Mouse (Mus musculus) leukemia stem cell, adult 10-12 weeks (primary cell): ENCODE measurements around the gene Gm28961. TPM values are rescaled to one million over a fixed set of nuclear protein-coding genes. Genes with fewer than 3 reads are reported as not detected.

Source experiments
- polyA plus RNA-seq: library from polyadenylated mRNA; stranded (reverse); fragments of >175 nt; gene quantifications from 2 replicates; pipeline ENCODE4 v1.2.3, GENCODE M21; 2012; ENCODE audit warnings: low replicate concordance

Gm28961 gene
- polyA plus RNA-seq: not detected in 2 replicates

DNA sequence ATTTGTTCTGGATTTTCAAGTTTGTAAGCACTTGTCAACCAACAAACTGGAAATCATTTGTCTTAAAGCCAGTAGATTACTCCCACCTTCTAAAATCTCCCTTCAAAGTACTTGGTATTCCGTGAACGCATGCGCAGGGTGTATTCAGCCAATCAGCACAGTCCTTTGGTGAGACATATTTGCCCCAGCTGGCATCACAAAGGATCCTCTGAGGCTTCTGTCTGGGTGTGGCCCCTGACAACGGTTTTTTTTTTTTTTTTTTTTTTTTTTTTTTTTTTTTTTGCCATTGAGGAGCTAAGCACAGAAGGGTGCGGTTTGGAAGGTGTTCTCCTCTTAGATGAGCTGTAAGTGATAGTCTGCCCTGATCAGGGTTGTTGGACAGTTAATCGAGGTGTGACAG, at the start of gene Gm28961:
Gene Gm28961 (plus strand): TSS at position 301 of the 400 bp plus-strand sequence.

Other genes starting within 250 kb of the Gm28961 start
- not detected in 2 replicates for gene Gm21943, start 172.0 kb upstream of the Gm28961 start, polyA plus RNA-seq